Mouse (Mus musculus) erythroblast, embryonic 14.5 days (primary cell): Measurements from ENCODE around the gene Ell3. TPM values are rescaled to one million over a fixed set of nuclear protein-coding genes. Genes with fewer than 3 reads are reported as not detected.

Experiments used
- H3K27me3 ChIP-seq: 2 replicates; pipeline ENCODE4 v1.6.1; 2012; ENCODE audit warnings: inconsistent platforms; ENCODE audit not compliant: control insufficient read depth
- H3K36me3 ChIP-seq: 2 replicates; pipeline ENCODE4 v1.6.1; 2012; ENCODE audit warnings: mild to moderate bottlenecking, inconsistent platforms; ENCODE audit not compliant: control insufficient read depth
- H3K4me1 ChIP-seq: 2 replicates; pipeline ENCODE4 v1.6.1; 2012; ENCODE audit warnings: inconsistent platforms; ENCODE audit not compliant: control insufficient read depth
- H3K4me3 ChIP-seq: replicated peaks from 2 replicates; pipeline ENCODE3; 2012; ENCODE audit warnings: moderate library complexity, mild to moderate bottlenecking, inconsistent platforms
- H3K9me3 ChIP-seq: 2 replicates; pipeline ENCODE4 v1.6.1; 2012; ENCODE audit warnings: low read length, inconsistent platforms, mixed read lengths; ENCODE audit not compliant: control insufficient read depth
- GATA1 ChIP-seq: IDR thresholded peaks from 2 replicates; pipeline ENCODE4 v1.6.1; 2012; ENCODE audit warnings: low read length, inconsistent platforms, mixed read lengths
- TAL1 ChIP-seq: IDR thresholded peaks from 3 replicates; pipeline ENCODE4 v1.6.1; 2012; ENCODE audit warnings: low read length, inconsistent platforms, mixed read lengths
- polyA plus RNA-seq: library from polyadenylated mRNA; stranded (reverse); fragments of >175 nt; gene quantifications from 2 replicates; pipeline ENCODE4 v1.2.3, GENCODE M21; 2012

Gene Ell3
- polyA plus RNA-seq, 1 experiment: not detected

DNA sequence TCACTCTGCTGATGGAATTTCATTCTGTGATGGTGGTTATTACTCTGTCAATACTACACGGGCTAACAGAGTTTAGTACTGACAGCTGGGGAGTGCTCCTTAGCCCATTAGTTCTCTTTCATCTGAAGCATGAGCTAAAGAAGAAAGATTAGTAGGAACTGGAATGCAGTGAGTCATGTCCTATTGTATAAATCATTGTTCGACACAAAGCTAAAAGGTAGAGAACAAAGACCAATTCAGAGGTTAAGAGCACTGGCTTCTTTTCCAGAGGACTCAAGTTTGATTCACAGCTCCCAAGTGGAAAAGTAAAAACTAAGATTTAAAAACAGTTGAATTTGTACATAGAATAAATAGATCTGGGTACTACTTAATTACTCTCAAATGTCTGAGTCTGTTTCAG is 16.0 kb upstream of the Ell3 start:
- H3K9me3 ChIP-seq: no peaks in the 10 kb centered on the region
- no peak overlapping the region for H3K4me3 ChIP-seq
- peaks cover 32% of the 10 kb centered on the region for H3K36me3 ChIP-seq
- no peaks in the 10 kb centered on the region for H3K27me3 ChIP-seq
- H3K4me1 ChIP-seq: peaks cover 30% of the 10 kb centered on the region
- TF ChIP-seq GATA1 (no peak), TAL1 (no peak)

DNA sequence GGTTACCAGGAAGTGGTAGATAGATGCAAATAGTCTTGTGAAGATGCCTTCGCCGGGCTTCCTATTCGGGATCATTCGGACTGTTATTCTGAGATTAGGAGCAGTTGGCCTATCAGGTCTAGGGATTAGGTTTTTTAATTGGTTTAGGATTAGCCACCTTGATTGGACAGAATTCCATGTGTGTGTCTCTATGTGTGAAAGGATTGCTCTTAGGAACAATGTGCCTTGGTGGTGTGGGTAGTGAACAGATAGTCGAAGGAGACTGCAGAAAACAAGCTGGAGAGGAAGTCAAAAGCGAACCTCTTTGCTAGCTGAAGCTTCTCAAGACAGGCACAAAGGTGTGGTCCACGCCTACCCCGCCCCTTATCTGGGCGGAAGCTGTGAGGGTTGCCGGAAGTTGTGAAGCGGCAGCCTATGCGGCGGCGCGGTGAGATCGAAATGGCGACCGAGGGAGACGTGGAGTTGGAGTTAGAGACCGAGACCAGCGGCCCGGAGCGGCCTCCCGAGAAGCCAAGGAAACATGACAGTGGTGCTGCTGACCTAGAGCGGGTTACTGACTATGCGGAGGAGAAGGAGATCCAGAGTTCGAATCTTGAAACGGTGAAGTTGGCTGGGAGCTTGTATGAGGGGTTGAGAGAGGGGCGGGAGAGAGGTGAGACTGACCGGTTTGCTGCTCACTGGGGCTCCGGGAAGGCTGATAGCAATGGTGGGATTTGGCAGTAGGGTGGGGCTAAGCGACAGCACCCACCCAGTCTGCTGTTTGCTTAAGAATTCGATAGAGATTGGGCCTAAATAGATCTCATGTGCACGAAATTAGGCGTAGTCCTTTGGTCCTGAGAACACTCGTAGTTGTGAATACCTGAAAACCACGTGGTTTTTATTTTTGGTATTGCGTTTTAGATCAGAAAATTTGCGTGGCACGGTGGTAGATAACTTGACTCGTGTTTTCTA is 12.9 kb upstream of the Ell3 start, which contains the start of gene Serinc4:
TSS of gene Serinc4 (minus strand) at position 90 of the 951 bp plus-strand sequence.
- Histone ChIP-seq H3K9me3 (no peaks in the 10 kb centered on the region), H3K27me3 (no peaks in the 10 kb centered on the region), H3K4me3 (peak within 1 kb of the TSS; percentile 79), H3K4me1 (peaks cover 37% of the 10 kb centered on the region), H3K36me3 (peaks cover 55% of the 10 kb centered on the region)
- peak; percentile 55; the same call in 1 of the 2 replicates for TF ChIP-seq GATA1
- TF ChIP-seq TAL1: no peak

DNA sequence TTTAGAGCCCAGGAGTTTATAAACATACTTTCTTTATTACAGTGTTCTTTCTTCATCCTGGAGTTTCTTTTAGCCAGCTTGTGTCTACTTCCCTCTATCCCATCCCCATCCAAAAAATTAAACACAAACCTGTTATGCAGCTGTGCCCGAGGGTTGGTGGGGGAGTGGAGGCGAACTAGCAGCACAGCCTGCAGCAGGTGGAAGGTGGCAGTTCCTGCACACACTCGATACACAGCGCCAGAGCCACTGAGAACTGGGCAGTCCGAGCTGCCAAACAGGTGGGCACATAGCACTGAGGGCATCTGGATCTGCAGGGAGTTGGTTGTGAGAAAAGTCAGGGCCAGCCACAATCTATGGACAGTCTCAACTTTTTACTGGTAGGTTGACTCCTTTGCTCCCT is 11.5 kb upstream of the Ell3 start:
- Histone ChIP-seq H3K9me3 (no peaks in the 10 kb centered on the region), H3K27me3 (no peaks in the 10 kb centered on the region), H3K4me3 (no peak overlapping the region), H3K4me1 (peaks cover 45% of the 10 kb centered on the region), H3K36me3 (peaks cover 60% of the 10 kb centered on the region)
- TF ChIP-seq GATA1: no peak
- TF ChIP-seq TAL1: no peak

DNA sequence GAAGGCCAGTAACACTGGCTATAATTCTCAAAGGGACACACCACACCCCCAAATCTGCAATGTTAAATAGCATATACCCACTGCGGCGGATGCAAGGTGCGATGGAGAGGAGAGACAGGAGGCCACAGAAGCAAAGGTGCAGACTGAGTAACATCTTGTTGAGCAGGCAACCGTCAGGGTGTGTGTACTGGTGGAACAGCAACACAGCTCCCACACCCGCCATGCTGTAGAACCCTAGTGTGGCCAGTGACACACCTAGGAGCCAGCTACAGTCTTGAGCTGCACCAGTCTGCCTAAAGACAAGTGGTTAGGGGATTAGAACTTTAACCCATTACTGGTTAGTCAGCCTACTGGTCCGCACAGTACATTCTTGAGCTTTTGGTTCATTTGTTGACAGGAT is 9.8 kb upstream of the Ell3 start:
- TF ChIP-seq GATA1 (no peak), TAL1 (no peak)
- Histone ChIP-seq H3K36me3 (peaks cover 49% of the 10 kb centered on the region), H3K9me3 (no peaks in the 10 kb centered on the region), H3K27me3 (no peaks in the 10 kb centered on the region), H3K4me1 (peaks cover 53% of the 10 kb centered on the region), H3K4me3 (no peak overlapping the region)

DNA sequence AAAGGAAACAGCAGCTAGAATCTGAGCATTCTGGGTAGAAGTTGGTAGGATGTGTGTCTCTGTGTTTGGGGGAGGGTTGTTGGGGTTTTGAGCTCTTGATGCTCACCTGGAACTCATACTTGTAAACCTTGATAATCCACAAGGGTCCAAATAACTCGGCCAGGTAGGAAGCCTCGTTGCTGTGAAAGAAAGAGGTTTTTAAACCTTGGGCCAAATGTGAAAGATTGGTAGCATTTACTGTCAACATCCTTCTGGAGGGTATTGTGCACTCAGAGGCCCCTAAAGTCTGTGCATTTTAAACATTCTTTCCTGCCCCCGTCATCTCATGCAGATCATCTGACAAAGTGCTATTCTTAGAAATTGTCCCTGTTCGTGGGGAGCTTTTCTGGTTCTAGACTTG is 8.9 kb upstream of the Ell3 start, which contains the start of gene Hypk:
TSS of gene Hypk (plus strand) at position 301 of the 400 bp plus-strand sequence.
- Histone ChIP-seq H3K9me3 (no peaks in the 10 kb centered on the region), H3K36me3 (peaks cover 41% of the 10 kb centered on the region), H3K4me1 (peaks cover 53% of the 10 kb centered on the region), H3K4me3 (no peak within 1 kb of the TSS), H3K27me3 (no peaks in the 10 kb centered on the region)
- no peak for TF ChIP-seq GATA1
- TF ChIP-seq TAL1: no peak

DNA sequence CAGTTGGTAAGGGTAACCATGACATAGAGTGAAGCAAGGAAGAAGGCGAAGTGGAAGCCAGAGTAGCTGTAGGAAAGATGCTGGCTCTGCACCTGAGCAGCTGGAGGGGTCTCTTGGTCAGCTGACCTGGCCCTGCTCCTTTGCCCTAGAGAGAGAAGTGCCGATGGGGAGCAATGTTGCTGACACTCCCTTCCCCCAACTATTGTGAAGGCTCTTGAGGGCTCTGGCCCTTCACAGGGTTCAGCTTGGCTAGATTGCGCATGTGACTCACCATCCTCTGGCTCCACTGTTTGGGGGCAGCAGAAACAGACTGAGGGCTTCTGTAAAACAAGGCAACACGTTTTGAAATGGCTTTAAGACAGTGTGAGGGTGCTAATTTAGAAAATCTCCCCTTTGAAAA is 8.3 kb upstream of the Ell3 start:
- H3K4me1 ChIP-seq: peaks cover 52% of the 10 kb centered on the region
- no peak for TF ChIP-seq GATA1
- no peak for TF ChIP-seq TAL1

DNA sequence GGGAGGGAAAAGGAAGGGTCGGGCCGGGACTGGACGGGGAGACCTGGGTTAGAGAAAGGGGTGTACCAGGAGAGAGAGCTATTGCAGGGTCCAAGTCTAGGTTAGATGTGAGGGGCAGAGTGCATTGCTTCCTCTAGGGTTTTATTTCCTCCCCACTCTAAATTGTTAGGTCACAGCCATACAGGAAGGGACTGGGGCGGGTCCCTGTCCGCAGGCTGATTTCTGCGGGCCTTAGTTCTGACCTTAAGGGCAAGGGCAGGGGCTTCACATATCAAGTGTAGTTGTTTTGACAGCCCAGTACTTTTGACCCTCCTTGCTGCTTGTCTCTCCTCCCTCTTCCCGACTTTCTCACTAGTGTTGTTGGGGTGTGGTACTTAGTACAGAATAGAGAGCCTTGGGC is 6.0 kb upstream of the Ell3 start:
- H3K4me1 ChIP-seq: peaks cover 40% of the 10 kb centered on the region
- no peak for TF ChIP-seq GATA1
- TF ChIP-seq TAL1: no peak

More for the DNA sequence above, 8.3 kb upstream of the Ell3 start:
- Histone ChIP-seq H3K9me3 (no peaks in the 10 kb centered on the region), H3K4me3 (no peak overlapping the region), H3K27me3 (no peaks in the 10 kb centered on the region), H3K36me3 (peaks cover 41% of the 10 kb centered on the region)

DNA sequence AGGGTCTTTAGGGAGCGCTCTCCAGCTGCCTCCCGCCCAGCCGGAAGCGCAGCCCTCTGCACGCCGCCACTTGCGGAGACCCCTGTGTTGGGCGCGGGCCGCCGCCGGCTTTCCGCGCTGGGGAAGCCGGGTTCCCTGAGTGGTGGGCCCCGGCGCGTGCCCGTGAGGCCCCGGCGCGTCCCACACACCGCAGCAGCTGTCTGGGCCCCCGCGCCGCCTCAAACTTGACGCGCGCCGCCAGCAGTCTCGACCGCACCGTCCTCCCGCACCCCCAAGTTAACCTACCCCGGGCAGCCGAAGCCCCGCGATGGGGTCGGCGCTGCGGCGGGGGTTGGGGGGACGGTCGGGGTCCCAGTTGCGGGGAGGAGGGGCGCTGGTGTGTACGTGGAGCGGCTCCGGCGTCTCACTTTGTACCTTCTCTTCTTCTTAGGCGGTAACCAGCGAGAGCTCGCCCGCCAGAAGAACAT is 5.5 kb upstream of the Ell3 start:
- H3K9me3 ChIP-seq: no peaks in the 10 kb centered on the region
- H3K36me3 ChIP-seq: peaks cover 34% of the 10 kb centered on the region
- peaks cover 41% of the 10 kb centered on the region for H3K4me1 ChIP-seq
- peak overlapping the region; percentile 87 for H3K4me3 ChIP-seq
- TF ChIP-seq GATA1: no peak
- no peak for TF ChIP-seq TAL1
- no peaks in the 10 kb centered on the region for H3K27me3 ChIP-seq

More for the DNA sequence above, 6.0 kb upstream of the Ell3 start:
- Histone ChIP-seq H3K36me3 (peaks cover 37% of the 10 kb centered on the region), H3K27me3 (no peaks in the 10 kb centered on the region), H3K9me3 (no peaks in the 10 kb centered on the region), H3K4me3 (peak overlapping the region; percentile 87)
